Mouse (Mus musculus): ENCODE measurements around the gene Scfd1.

Gene Scfd1

DNA sequence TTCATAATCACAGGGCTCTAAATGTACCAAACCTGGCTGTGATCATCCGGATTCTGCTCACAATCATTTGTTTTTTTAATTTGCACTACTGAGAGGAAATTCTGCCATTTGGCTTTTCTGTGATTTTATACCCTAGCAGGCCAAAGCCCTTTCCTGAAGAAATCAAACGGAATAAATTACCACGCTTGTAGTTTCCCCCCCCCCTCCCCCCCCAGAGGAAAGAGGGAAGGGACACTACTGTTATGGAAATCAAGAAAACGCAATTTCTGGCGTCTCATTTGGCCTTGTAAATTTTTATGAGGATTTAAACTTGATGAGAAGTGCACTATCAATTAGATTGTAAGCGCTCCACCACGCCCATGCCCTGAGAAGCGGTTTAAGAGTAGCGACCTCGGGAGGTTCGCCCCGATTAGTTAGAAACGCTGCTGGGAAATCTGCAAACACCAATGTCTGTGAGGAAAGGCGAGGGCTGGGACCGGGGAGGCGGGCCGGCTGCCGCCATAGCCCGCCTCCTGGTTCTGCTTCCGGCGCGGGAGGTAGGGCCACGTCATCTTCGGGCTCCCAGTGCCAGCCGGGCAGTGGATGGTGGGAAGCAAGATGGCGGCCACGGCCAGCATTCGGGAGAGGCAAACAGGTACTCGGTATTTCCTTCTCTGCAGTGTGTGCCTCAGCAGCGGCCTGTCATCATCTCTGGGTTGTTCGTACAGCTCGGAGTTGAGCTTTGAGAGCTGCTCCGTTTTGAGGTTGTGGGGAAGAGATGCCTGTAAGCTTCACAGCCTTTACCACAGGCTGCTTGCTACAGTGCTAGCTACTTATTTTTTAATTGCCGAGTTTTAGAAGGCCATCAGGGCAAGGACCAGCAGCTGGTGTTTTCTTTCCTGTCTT is at the start of gene Scfd1:
Gene Scfd1, plus strand, starts transcription at position 508 of the 885 bp plus-strand sequence.
- WGBS, result under 1% methylated on average over 34 of the region's 34 CpGs

DNA sequence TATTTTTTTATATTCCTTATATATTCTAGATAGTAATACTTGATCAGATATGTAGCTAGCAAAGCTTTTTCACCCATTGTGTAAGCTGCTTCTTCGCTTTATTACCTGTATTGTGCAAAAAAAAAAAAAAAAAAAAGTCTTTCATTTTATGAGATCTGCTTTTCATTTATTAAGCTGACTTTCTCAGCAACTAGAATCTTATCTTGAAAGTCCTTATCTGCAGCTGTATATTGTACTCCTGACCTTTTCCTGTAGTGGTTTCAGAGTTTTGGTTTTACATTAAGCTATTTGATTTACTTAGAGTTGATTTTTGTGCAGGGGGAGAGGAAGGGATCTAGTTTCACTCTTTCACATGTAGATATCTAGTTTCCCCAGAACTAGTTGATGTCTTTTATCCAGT is 40.3 kb upstream of the Scfd1 start:
- WGBS, result 85% methylated on average over 1 of the region's 1 CpGs

DNA sequence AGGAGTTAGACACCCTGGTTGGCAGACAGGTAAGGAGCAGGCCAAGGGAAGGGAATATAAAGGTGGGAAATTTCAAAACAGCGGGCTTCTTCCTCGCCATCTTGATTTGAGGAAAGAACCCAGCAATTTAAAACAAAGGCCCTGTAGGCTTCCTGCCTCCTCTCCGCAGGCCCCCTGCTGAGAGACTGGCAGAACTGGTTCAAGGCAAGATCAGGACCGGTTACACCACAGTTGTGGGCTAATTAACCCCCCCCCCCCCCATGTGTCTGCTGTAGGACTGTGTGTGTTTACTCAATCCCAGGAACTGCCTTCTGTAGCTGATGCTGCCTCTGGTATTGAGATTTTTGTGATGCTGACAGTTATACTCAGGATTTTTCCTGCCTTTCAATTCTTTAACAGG is 31.2 kb upstream of the Scfd1 start:
- WGBS, result 66% methylated on average over 4 of the region's 4 CpGs

DNA sequence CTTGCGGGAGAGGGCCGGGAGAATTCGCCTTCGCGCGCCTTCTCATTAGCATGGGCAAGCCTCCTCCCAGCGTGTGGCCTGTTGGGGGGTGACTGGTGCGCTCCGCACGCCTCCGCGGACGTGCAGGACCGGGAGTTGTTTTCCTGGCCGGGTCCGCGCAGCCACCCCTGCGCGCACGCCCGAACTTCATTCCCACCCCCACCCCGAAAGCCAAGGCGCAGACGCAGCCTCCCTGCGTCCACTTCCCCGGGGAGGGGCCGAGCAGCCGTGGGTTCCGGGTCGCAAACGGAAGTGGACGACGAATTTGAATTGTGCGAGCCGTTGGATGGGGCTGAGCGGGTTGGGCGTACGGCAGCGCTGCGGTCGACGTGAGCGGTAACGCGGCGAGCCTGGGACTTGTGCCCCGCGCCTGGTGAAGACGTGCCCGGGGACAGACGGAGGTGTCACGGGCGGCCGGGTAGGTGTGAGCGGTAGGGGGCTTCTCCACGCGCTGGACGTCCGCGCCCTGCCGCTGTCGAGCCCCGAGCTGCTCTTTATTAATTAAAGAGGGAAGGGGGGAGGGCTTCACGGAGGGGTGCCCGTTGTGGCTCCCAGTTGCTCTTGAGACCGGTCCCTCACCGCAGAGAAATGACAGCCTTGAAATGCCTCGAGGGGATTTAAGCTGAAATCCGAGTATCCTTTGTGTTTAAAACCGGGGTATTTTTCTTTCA is 29.2 kb upstream of the Scfd1 start, which contains the start of gene G2e3:
Gene G2e3, plus strand, starts transcription at position 74 of the 710 bp plus-strand sequence.
- under 1% methylated on average over 70 of the region's 70 CpGs for WGBS

DNA sequence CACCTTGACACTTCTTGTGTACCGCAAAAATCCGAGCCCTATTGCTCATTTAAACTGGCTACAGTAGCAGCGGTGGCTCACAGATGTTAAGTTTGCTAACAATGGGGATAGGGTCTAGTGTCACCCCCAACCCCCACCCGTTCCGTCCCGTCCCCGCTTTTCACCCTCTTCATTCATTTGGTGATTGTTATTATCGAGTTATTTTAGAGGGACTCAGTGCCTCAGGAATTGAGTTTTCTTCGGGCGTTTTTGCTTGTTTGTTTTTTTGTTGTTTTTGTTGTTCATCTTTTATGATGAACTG is 28.7 kb upstream of the Scfd1 start:
- WGBS, result 2% methylated on average over 10 of the region's 10 CpGs

DNA sequence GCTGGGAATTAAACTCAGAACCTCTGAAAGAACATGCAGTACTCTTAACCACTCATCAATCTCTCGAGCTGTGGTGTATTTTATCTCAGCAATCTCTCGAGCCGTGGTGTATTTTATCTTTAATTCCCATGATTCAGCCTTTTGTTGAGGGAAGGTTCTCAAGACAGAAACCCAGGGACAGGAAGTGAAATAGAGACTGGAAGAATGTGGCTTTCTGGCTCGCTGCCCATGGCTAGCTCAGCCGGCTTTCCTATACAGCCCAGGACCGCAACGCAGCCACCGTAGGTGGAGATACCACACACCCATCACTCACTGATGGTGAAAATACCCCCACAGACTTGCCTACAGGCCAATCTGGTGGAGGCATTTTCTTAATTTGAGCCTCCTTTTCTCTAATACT is 22.0 kb upstream of the Scfd1 start:
- WGBS, result 71% methylated on average over 8 of the region's 8 CpGs

DNA sequence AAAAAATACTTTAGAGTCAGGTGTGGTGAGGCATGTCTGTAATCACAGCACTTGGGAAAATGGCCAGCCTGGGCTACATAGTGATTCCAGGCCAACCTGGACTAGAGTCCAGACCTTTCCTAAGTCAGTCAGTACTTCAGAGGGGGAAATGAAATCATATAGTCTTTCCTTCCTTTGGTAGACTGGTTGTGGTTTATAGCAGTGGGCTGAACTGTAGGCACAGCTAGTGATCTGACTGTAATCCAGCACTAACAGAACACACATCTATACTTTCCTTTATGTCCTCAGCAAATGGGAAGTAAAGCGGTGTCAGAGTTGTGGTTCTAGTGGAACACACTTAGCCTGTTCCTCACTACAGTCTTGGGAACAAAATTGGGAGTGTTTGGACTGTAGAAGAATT is 14.4 kb upstream of the Scfd1 start:
- WGBS, result 93% methylated on average over 1 of the region's 1 CpGs

DNA sequence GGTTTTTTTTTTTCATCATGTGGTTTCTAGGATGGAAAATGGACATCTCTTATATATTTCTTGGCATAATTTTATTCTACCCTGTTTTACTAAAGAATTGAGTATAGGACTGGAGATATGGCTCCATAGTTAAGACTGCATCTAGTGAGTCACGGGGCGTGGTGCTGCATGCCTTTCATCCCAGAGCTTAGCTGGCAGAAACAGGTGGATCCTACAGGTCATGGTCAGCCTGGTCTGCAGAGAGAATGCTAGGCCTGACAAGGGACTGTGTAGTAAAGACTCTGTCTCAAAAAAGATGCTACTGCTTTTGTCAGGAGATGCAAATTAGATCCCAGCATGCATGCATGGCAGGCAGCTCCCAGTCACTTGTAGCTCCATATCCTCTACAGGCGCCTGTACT is 8.8 kb upstream of the Scfd1 start:
- WGBS, result 97% methylated on average over 3 of the region's 3 CpGs

DNA sequence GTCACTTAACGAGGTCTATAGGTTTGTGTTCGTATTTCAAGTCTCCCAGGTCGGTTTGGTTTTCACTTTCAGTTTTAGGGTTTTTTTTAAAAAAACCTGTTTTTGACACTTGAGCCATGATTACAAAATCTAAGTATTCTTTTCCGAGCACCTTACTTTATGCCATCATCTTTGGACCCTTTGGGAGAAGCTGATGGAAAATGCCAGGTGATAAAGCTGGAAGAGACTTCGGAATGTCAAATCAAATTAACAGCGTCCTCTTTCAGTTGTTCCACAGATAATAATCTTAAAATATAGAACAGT is 529 bp downstream of the Scfd1 start:
- 10% methylated on average over 6 of the region's 6 CpGs for WGBS

DNA sequence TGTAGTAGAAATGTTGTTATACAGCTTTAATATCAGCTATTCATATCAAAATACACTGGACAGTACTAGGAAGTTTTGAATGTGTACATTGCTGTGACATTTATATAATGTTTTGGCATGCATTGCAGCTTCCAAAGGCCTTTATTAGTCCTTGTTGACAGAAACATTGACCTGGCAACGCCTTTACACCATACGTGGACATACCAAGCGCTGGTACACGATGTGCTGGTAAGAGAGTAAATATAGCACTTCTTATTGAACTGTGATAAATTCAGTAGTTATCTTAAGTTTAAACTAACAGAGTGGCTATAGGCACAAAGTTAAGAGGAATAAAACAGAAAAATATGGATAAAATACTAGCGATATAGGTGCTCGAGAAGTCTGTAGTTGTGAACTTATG is 22.6 kb downstream of the Scfd1 start:
- WGBS, result 96% methylated on average over 6 of the region's 6 CpGs

DNA sequence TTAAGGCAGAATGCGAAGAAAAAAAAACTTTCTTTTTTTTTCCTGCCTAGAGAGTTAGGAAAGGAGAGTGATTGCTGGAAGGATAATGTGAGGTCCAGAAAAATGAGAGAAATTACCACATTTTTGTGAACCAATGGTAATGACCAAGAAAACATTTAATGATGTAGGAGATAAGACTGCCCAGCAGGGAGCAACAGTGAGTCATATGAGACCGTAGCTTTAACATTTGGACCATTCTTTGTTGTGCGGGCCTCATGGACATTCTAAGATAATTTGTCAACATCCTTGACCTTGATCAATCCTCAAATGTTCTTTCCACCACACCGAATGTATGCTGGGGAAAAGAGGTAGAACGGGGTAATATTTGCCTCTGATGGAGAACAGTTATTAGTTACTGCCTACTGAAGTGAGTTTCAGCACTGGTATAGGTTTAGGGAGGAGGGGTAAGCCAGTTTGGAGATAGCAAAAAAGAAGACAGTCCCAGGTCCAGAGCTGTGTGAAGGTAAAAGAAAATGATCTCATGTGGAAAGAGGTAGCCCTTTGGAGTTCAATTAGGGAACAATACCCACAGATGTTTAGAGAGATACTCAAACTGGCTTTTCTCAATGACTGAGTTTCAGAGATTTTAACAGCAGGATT is 24.9 kb downstream of the Scfd1 start:
- WGBS, result 61% methylated on average over 5 of the region's 5 CpGs

DNA sequence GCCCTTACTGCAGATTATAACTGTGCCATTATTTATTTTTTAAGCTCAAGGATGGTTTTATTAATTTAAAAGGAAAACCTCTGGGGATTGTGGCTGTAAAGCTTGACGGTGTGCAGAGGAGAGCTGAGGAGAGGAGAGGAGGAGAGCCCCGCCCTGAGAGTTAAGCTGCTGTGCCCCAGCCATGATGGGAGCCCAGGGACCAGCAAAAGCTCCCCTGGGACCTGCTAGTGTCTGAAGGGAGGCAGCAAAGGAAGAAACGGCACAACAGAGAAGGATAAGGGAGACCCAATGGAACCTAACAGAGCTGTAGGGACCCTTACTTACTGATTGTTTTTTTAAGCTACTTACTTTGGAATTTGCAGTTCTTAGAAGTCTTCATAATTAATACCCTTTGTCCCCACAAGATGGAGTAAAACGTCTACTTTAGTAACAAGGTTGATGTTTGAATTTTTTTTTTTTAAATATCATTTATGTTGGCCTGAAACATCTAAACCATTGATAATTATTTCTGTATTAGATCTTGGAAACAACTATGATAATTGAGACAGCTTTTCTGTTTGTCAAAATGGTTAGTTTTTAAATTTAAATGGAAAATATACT is 26.8 kb downstream of the Scfd1 start:
- 60% methylated on average over 4 of the region's 4 CpGs for WGBS

DNA sequence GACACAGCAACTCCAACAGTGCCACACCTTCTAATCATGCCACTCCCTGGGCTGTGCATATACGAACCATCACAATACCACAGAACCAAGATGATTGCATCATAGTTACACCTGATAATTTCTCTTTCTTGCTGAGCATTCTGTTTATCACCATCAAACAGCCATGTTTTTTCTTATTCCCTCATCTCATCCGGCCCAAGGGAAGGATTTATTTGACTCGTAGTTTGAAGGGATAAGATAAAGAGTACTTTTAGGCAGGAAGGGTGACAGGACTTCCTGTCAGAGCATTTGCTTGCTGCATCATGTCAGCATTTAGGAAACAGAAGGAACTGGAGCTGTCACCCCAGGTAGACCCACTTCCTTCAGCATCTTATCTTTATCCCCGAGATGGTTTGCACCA is 34.1 kb downstream of the Scfd1 start:
- WGBS, result 89% methylated on average over 4 of the region's 4 CpGs

DNA sequence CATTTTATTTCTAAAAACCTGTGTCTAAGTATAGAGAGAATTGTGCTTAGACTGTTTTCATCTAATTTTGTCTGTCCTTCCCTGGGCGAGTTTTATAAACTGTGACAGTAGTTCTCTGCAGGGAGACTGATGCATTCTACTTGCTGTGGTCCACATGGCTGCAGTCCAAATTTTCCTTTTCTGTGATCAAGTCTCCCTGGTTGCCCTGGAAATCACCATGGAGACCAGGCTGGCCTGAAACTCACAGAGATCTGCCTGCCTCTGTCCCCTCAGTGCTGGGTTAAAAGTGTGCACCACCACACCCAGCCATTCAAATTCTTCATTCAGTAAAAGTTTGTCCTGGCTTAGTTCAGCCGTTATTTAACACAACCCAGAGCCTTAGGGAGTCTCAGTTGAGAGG is 60.2 kb downstream of the Scfd1 start:
- 71% methylated on average over 2 of the region's 2 CpGs for WGBS

DNA sequence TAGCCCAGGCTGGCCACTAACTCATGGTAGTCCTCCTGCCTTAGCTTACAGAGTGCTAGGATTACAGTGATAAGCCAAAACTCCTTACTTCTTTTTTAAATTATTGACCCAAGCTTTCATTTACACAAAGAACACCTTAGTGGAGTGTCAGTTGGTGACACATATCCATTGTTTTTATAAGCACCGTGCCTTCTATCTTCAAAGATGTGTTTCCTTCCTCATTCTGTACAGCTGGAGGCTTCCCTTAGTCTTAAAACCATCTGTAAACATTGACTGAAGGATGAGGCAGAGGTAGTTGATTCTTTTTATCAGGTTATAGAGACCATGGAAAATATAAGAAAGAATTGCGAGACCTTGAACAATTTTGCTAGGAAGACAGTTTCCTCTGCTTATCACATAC is 61.0 kb downstream of the Scfd1 start:
- WGBS, result 89% methylated on average over 2 of the region's 2 CpGs

DNA sequence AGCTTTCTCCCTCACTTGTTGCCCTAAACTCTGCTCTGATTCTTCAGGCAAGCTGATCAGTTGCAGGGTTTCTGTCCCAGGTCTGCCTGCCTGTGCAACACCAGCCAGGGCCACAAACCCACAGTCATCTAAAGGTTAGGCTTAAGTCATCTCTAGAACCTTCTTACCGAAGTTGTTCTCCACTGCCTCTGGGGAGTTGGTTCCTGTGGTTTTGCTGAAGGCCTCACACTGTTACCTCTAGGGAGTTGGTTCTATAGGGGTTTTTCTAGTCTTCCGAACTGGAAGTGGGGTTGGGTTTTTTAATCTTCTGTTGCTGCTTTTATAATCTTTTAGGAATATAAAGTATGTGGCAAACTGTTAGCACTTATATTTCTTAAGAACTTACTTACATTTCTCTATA is 72.0 kb downstream of the Scfd1 start:
- WGBS, result 86% methylated on average over 2 of the region's 2 CpGs

DNA sequence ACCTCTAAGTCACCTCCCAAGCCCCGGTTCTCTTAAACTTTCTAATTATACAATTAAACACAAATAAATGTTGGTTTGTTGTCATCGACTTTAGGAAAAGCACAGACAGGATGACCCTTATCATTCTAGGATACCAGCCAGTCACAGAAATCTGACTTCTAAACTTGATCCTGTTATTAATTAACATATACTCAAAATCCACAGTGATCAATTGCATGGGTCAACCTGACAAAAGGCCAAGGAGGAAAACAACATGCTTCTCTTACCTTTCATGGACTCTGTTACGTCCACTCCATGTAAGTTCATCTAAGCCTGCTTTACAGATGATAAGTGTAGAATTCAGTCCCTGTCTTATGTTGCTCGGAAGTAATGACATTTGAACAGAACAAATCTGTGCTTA is 93.6 kb downstream of the Scfd1 start:
- WGBS, result 90% methylated on average over 4 of the region's 4 CpGs

DNA sequence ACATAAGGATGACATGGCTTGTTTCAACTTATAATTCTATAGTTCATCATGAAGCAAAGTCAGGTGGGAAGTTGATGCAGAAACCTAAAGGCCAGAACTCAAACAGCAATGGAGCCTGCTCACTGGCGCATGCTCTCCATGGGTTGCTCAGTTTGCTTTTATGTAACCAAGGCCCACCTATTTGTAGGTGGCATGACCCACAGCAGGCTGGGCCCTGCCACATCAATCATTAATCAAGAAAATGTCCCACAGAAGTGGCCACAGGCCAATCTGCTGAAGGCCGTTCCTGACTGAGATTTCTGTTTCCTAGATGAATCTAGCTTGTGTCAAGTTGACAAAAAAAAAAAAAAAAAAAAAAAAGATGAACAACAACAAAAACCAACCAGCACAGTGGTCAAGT is 103.9 kb downstream of the Scfd1 start:
- WGBS, result 98% methylated on average over 2 of the region's 2 CpGs

DNA sequence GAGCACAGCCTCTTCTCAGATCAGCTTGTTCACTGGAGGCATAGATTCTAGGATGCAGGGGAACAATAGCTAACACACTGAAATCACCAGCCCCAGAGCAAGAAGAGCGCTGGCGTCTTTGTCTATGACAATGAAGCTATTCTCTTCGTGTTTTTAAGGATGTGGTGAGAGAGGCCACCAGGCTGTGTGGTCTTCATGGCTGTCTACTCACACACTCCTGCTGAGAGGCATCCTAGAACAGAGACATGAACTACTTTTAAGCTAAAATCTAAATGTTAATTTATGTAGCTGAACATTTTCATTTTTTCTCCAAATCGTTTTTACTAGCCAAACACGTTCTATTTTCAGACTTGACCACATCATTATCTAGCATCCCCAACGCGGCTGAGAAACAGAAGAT is 114.7 kb downstream of the Scfd1 start:
- WGBS, result 47% methylated on average over 7 of the region's 7 CpGs

DNA sequence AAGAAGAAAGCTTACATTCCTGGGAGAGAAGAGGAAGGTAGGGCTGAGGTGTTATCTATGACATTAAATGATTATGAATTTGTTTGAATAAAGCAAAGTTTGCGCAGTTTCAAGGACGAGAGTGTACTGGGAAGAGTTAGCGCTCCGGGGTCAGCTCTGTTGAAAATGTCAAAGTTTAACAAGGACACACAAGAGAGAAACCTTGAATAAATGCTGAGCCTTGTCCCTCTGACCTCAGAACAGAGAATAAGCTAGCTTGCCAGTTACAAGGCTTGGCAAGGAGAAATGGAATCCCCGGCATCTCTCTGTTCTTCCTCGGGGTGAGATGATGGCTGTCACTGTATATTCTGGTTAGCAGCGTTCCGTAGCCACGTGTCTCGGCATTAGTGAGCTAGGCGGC is 116.2 kb downstream of the Scfd1 start:
- 89% methylated on average over 11 of the region's 11 CpGs for WGBS

DNA sequence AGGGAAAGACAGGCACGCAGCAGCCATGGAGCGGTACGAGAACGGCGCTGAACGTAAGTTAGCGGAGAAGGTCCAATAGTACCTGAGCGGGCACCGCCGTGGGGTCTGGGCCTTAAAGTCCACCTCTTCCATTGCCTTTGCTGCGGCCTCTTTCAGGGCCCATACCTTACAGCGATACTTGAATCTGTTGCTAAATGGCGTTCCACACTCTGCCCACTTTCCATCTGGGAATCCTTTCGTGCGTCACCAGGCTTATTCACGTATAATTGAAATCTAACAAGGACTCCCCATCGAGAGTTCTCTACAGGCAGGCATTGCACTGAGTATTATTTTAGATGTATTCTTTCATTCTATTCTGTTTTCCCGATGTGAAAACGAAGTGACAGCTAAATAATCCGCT is 117.3 kb downstream of the Scfd1 start:
- 71% methylated on average over 20 of the region's 20 CpGs for WGBS
